Mouse (Mus musculus) olfactory bulb, adult 2 months (tissue): ENCODE data around the gene Acadm. TPM values are rescaled to one million over a fixed set of nuclear protein-coding genes. Genes with fewer than 3 reads are reported as not detected.

Source experiments
- H3K27ac ChIP-seq: fragments of 200-500 bp; 2 replicates; pipeline ENCODE4 v1.5.1; 2012; ENCODE audit warnings: low read depth, low read length; ENCODE audit not compliant: insufficient read depth
- H3K4me1 ChIP-seq: fragments of 200-500 bp; 2 replicates; pipeline ENCODE4 v1.6.1; 2012; ENCODE audit warnings: low read length; ENCODE audit not compliant: control insufficient read depth, insufficient read depth
- H3K4me3 ChIP-seq: fragments of 200-500 bp; 2 replicates; pipeline ENCODE4 v1.5.1; 2012; ENCODE audit warnings: mild to moderate bottlenecking, low read depth, low read length, moderate library complexity; ENCODE audit not compliant: insufficient read depth
- CTCF ChIP-seq: fragments of 200-500 bp; IDR thresholded peaks from 2 replicates; pipeline ENCODE4 v1.5.1; 2012; ENCODE audit warnings: low read depth, mild to moderate bottlenecking, low read length, moderate library complexity; ENCODE audit not compliant: insufficient read depth
- POLR2A ChIP-seq: fragments of 200-500 bp; IDR thresholded peaks from 2 replicates; pipeline ENCODE4 v1.6.1; 2012; ENCODE audit warnings: mild to moderate bottlenecking, low read depth, low read length, moderate library complexity; ENCODE audit not compliant: insufficient read depth
- WGBS: fragments of 180-500 bp; shearing (Covaris S2); methylation state at CpG from one replicate; pipeline ENCODE4 v1.1.7; 2018; 5-methylcytosine and 5-hydroxymethylcytosine counted together
- polyA plus RNA-seq: library from polyadenylated mRNA; stranded (reverse); fragments of >200 nt; gene quantifications from 2 replicates; pipeline ENCODE4 v1.2.4, GENCODE M21; 2012; ENCODE audit warnings: low replicate concordance; ENCODE audit not compliant: missing spikeins, insufficient read depth, insufficient read length

Gene Acadm
- polyA plus RNA-seq, 1 experiment, result 570 TPM

DNA sequence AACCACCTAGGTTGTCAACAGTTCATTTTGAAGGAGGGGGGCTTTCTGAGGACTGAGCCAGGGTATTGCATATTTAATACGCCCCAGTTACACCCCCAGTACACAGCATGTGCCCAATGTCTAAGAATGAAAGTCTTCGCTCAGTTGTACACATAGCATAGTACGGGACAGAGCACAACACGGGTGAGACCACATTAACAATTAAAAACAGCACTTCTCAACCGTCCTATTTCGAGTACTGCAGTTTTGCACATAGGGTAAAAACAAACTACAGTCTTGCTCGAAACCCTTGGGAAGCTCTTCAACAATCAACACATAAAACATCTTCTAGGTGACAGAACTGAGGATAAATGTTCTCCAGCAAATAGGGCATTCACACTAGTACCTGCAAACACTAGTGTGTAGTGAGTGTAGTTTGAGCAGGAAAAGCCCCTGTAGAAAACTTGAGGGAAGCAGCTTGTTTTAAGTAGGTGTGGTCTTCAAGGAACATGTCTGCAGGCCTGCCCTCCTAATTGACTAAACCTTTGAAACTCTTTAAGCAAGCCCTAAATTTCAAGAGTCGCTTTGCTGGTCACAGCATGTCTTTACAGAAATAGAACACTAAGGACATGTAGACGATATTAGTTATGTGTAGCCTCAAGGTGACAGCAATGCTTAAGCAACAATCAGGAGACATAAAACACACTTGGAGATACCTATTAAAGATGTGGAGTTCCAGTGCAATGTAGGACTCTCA, 38.1 kb downstream of the Acadm start, which contains the start of gene Msh4:
Gene Msh4, minus strand, starts transcription at position 3 of the 736 bp plus-strand sequence.
- Histone ChIP-seq H3K4me1 (peaks cover 5% of the 10 kb centered on the region), H3K4me3 (no peak within 1 kb of the TSS), H3K27ac (no peak within 1 kb of the TSS)
- 79% methylated on average over 9 of the region's 9 CpGs for WGBS
- TF ChIP-seq CTCF (no peak), POLR2A (no peak)

DNA sequence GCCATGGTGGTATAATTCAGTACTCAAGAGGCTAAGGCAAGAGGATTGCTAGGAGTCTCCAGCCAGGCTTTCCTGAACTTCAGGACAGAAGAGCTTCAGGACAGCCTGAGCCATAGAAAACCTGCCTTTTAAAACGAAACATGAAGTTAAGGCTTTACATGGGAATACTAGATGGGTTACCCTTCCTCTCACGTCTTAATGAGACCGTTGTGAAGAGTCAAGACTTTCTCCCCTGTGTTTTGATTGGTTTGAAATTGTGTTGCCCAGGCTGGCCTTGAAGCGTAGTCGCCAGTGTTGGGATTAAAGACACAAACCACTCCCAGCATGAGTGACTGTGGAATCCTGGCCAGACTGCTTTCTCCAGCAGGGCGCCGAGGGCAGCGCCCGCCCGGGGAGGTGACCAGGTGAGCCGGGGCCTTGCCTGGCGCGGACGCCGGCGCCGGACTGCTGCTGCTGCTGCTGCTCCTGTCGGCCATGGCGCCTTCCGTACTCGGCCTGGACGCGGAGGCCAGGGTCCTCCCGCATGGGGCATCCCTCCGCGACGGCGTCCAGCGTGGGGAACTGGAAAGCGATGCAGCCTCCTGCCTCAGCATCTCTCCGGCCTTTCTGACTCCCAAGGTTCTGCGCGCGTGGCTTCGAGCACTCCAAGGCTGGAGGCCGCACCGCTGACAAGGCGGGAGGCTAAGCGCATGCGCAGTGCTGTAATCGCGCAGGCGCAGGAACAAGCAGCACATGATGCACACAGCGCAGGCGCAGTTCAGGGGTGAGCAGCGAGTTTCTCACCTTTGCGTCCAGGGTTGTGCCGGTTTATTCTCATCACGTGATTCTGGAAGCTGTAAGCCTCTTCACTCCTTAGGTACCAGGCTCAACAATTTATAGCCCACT, 38.9 kb downstream of the Acadm start:
- no peak overlapping the region for H3K4me3 ChIP-seq
- H3K4me1 ChIP-seq, result peaks cover 3% of the 10 kb centered on the region
- WGBS, result 89% methylated on average over 49 of the region's 49 CpGs
- no peak overlapping the region for H3K27ac ChIP-seq
- TF ChIP-seq POLR2A (no peak), CTCF (no peak)

DNA sequence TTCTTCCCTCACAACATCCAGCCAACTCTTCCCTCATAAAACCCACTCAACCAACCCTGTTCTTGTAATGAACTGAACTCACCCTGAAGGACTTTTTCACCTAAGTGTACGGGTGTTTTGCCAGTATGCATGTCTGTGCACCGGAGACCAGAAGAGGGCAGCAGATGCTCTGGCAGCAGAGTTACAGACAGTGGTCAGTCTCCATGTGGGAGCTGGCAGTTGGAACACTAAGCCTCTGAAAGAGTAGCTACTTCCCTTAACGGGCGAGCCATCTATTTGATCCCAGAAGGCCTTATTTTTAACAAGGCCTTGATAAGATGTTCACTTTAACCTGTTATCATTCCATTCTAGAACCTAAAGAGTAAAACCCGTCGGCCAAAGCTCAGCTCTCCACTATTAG, 39.8 kb downstream of the Acadm start:
- TF ChIP-seq CTCF, result no peak
- no peak for TF ChIP-seq POLR2A
- Histone ChIP-seq H3K27ac (no peak overlapping the region), H3K4me3 (no peak overlapping the region), H3K4me1 (peaks cover 2% of the 10 kb centered on the region; the same call in 1 of the 2 replicates)
- whole genome bisulfite sequencing, result 59% methylated on average over 6 of the region's 6 CpGs

DNA sequence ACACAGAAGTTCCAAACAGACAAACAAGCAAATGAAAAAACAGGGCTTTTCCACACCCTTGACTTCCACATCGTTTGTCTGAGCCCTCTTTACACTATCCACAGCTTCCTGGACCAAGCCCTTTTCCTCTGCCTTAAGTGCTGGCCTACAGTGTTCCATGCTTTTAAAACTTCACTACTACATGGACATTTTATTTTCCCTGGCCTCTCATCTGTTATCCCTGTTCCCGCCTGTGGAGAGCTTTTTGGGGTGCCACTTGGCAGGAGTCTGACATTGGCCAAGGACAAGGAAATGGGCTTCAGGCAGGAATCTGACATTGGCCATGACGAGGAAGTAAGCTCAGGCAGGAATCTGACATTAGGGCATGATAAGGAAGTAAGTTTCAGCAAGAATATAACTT, 41.8 kb downstream of the Acadm start:
- Histone ChIP-seq H3K27ac (no peak overlapping the region), H3K4me3 (no peak overlapping the region), H3K4me1 (no peaks in the 10 kb centered on the region)
- TF ChIP-seq CTCF (no peak), POLR2A (no peak)
- 63% methylated on average over 3 of the region's 3 CpGs for WGBS

DNA sequence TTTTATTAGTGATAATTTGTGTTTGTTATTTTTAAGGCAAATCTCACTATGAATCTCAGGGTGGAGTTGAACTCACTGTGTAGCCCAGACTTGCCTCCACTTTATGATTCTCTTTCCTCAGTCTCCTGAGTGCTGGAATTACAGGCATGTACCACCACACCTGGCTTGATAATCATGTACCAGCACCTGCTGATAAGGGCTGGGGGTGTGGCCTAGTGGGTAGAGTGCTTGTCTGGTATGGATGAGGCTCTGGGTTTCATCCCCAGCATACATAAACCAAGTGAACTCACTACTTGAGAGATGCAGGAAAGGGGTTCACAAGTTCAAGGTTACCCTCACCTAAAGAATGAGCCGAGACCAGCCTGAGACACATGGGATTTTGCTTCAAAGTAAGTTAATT, 42.5 kb downstream of the Acadm start:
- WGBS, result 82% methylated on average over 1 of the region's 1 CpGs
- TF ChIP-seq POLR2A (no peak), CTCF (no peak)
- no peak overlapping the region for H3K27ac ChIP-seq
- H3K4me3 ChIP-seq, result no peak overlapping the region
- H3K4me1 ChIP-seq, result peaks cover 4% of the 10 kb centered on the region; the same call in 1 of the 2 replicates

DNA sequence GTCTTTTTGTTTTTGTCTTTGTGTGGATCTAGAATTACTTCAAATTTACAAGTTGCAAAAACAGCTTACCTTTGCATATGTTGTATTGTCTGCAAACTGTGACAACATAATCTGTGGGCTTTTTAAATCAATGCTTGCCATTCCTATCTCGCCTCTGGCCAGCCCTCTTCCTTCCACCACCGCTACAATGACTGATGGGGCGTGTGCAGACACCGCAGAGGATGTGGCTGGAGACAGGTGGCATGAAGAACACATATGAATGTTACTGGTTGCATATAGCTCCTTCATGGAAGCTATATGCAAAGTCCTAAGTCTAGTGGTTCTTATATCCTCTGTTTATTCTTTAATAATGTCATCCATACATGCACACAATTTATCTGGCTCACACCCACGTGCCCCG, 47.2 kb downstream of the Acadm start:
- TF ChIP-seq CTCF (no peak), POLR2A (no peak)
- Histone ChIP-seq H3K4me3 (no peak overlapping the region), H3K4me1 (peaks cover 4% of the 10 kb centered on the region; the same call in 1 of the 2 replicates), H3K27ac (no peak overlapping the region)
- WGBS, result 71% methylated on average over 6 of the region's 6 CpGs

DNA sequence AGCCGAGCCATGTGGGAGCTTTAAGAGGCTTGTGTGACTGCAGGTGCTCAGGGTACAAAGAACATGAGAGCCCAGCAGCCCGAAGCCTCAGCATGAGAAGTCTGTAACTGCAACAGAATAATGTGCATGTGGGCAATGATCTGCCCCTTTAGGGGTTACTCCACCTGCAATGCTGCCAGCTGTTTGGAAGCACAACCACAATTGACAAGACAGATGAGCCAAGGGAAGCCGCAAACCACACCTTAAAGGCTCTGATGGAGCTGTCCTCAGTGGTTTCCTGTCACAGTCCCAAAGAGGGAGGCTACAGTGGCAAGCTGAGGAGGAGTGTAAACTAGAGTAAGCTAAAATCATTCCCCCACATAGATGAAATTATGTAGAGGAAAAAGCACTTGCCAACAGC, 49.0 kb downstream of the Acadm start:
- Histone ChIP-seq H3K27ac (no peak overlapping the region), H3K4me3 (no peak overlapping the region), H3K4me1 (peaks cover 4% of the 10 kb centered on the region; the same call in 1 of the 2 replicates)
- 84% methylated on average over 3 of the region's 3 CpGs for WGBS
- no peak for TF ChIP-seq POLR2A
- no peak for TF ChIP-seq CTCF

DNA sequence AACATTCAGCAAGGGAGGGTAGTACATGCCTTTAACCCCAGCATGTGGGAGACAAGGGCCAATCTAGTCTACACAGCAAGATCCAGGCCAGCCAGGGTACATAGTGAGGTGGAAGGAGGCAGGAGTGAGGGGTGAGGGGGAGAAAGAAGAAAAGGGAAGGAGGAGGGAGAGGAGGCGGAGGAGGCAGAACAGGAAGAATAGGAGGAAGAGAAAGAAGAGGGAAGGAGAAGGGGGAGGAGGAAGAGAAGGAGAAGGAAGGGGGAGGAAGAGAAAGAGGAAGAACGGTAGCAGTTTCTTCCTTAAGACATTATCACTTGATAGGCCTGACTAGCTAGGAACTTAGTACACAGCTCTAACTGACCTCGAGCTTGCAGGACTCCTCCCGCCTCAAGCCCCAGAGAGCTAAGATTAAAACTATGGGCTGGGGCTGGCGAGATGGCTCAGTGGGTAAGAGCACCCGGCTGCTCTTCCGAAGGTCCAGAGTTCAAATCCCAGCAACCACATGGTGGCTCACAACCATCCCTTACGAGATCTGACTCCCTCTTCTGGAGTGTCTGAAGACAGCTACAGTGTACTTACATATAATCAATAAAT, 55.1 kb downstream of the Acadm start:
- Histone ChIP-seq H3K27ac (no peak overlapping the region), H3K4me3 (no peak overlapping the region), H3K4me1 (no peaks in the 10 kb centered on the region)
- WGBS, result 86% methylated on average over 8 of the region's 8 CpGs
- TF ChIP-seq CTCF, result no peak
- no peak for TF ChIP-seq POLR2A
